Mouse (Mus musculus) CD4-positive, CD25-positive, alpha-beta regulatory T cell, adult 2 months (primary cell): Measurements from ENCODE around the gene Ric3.
A peak's percentile ranks its signal among the peaks of the same experiment; 100 is the strongest.

Experiments used
- DNase-seq: peaks from one replicate; pipeline ENCODE4 v3.0.0-alpha.2; 2012; ENCODE audit warnings: low read depth, low spot score

The Ric3 gene

GRCm38 (mm10) chr7:109045876-109046275 lies 37.3 kb downstream of the Ric3 start:
- DNase-seq, result no peak

- DNase-seq, result no peak
Observed at GRCm38 (mm10) chr7:109039445-109039844, 43.7 kb downstream of the Ric3 start.

- DNase-seq, result no peak
Observed at GRCm38 (mm10) chr7:109038987-109039386, 44.1 kb downstream of the Ric3 start.

GRCm38 (mm10) chr7:109038121-109038735 lies 44.9 kb downstream of the Ric3 start:
- no peak for DNase-seq

GRCm38 (mm10) chr7:109032054-109032453 lies 51.1 kb downstream of the Ric3 start:
- DNase-seq, result no peak

- DNase-seq, result no peak
Observed at GRCm38 (mm10) chr7:109031331-109031730, 51.8 kb downstream of the Ric3 start.

- no peak for DNase-seq
Observed at GRCm38 (mm10) chr7:109029961-109030465, 53.1 kb downstream of the Ric3 start.

- DNase-seq, result peak; percentile 56
Observed at GRCm38 (mm10) chr7:109028204-109028603, 54.9 kb downstream of the Ric3 start.

GRCm38 (mm10) chr7:109027721-109028120 lies 55.4 kb downstream of the Ric3 start:
- DNase-seq, result no peak

- DNase-seq, result no peak
Observed at GRCm38 (mm10) chr7:109026976-109027375, 56.2 kb downstream of the Ric3 start.

- DNase-seq, result no peak
Observed at GRCm38 (mm10) chr7:109025743-109026142, 57.4 kb downstream of the Ric3 start.

- DNase-seq, result peak; percentile 64
Observed at GRCm38 (mm10) chr7:109021428-109021827, 61.7 kb downstream of the Ric3 start.

- no peak for DNase-seq
Observed at GRCm38 (mm10) chr7:109019243-109019642, 63.9 kb downstream of the Ric3 start.

- no peak for DNase-seq
Observed at GRCm38 (mm10) chr7:109016378-109016923, 66.7 kb downstream of the Ric3 start.

- DNase-seq, result no peak
Observed at GRCm38 (mm10) chr7:109014851-109015250, 68.3 kb downstream of the Ric3 start.

- no peak for DNase-seq
Observed at GRCm38 (mm10) chr7:109012998-109013625, 70.0 kb downstream of the Ric3 start.

- DNase-seq, result no peak
Observed at GRCm38 (mm10) chr7:109012575-109012974, 70.6 kb downstream of the Ric3 start.

GRCm38 (mm10) chr7:109011596-109012180 lies 71.4 kb downstream of the Ric3 start:
- DNase-seq, result no peak

- no peak for DNase-seq
Observed at GRCm38 (mm10) chr7:109010720-109011595, 72.2 kb downstream of the Ric3 start.

GRCm38 (mm10) chr7:109009260-109009659 lies 73.9 kb downstream of the Ric3 start:
- DNase-seq, result no peak

GRCm38 (mm10) chr7:109003653-109004052 lies 79.5 kb downstream of the Ric3 start:
- no peak for DNase-seq

GRCm38 (mm10) chr7:109001971-109002370 lies 81.2 kb downstream of the Ric3 start:
- DNase-seq, result no peak
